Mouse (Mus musculus) forebrain, embryonic 11.5 days (tissue): Measurements from ENCODE around the gene Tfpi2. TPM values are rescaled to one million over a fixed set of nuclear protein-coding genes. Genes with fewer than 3 reads are reported as not detected.
A peak's percentile ranks its signal among the peaks of the same experiment; 100 is the strongest.

Experiments used
- ATAC-seq: fragments of 200-750 bp; cut with Nextera tagmentation; replicated peaks from 2 replicates; pipeline ENCODE4 v1.8.0; 2017; ENCODE audit warnings: moderate TSS enrichment; ENCODE audit not compliant: low FRiP score
- DNase-seq: peaks from one replicate; pipeline ENCODE4 v3.0.0-alpha.2; 2017; ENCODE audit warnings: low spot score
- H3K27ac ChIP-seq: fragments of 300-500 bp; sonication (generic); 2 replicates; pipeline ENCODE4 v1.5.1; 2014; ENCODE audit warnings: low read depth, low read length
- H3K27me3 ChIP-seq: fragments of 300-500 bp; sonication (generic); 2 replicates; pipeline ENCODE4 v1.6.1; 2014; ENCODE audit warnings: mild to moderate bottlenecking, low read length, mixed read lengths; ENCODE audit not compliant: control insufficient read depth, insufficient read depth
- H3K36me3 ChIP-seq: fragments of 300-500 bp; sonication (generic); 2 replicates; pipeline ENCODE4 v1.6.1; 2014; ENCODE audit warnings: mild to moderate bottlenecking, low read length, moderate library complexity, mixed read lengths; ENCODE audit not compliant: control insufficient read depth, insufficient read depth
- H3K4me1 ChIP-seq: fragments of 300-500 bp; sonication (generic); replicated peaks from 2 replicates; pipeline ENCODE4 v1.6.1; 2014; ENCODE audit warnings: low read length, mixed read lengths; ENCODE audit not compliant: control insufficient read depth, insufficient read depth
- H3K4me2 ChIP-seq: fragments of 300-500 bp; sonication (generic); 2 replicates; pipeline ENCODE4 v1.6.1; 2014; ENCODE audit warnings: low read depth, mild to moderate bottlenecking, low read length, moderate library complexity, mixed read lengths; ENCODE audit not compliant: severe bottlenecking
- H3K4me3 ChIP-seq: fragments of 300-500 bp; sonication (generic); 2 replicates; pipeline ENCODE4 v1.5.1; 2014; ENCODE audit warnings: low read depth, low read length
- H3K9ac ChIP-seq: fragments of 300-500 bp; sonication (generic); 2 replicates; pipeline ENCODE4 v1.6.1; 2014; ENCODE audit warnings: low read length
- H3K9me3 ChIP-seq: fragments of 300-500 bp; sonication (generic); 2 replicates; pipeline ENCODE4 v1.6.1; 2016; ENCODE audit warnings: low read length, mixed read lengths; ENCODE audit not compliant: control insufficient read depth
- WGBS: fragments of 180-500 bp; shearing (Covaris S2); extraction: QIAGEN DNeasy Blood & Tissue Kit; methylation state at CpG from one replicate; pipeline ENCODE4 v1.1.7; 2014; 5-methylcytosine and 5-hydroxymethylcytosine counted together
- polyA plus RNA-seq: library from polyadenylated mRNA; unstranded; fragments of >200 nt; fragmentation: Nextera tagmentation; extraction: Ambion mirVana; gene quantifications from 2 replicates; pipeline ENCODE4 v1.2.1, GENCODE M21; 2014

The Tfpi2 gene
- 0.40 and 0.72 TPM in 2 replicates for polyA plus RNA-seq

DNA sequence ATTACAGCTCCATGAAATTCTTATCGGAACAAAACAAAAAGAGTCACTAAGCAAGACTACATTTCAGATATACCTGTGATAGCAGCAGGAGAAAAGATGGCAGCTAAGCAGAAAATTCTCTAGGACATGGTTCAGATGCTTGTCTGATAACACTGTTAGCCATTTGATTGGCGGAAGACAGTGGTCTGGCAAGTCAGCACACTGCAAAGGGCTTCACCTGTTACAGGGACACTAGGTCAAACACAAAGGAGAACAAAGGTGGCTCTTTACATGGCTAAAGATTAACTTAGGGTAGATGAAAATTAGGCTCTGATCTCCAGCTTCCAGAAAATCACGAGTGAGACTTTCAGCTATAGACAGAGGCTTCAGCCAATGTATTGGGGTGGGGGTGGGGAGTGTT, at the start of gene Tfpi2:
Tfpi2 (minus strand) TSS at position 170 of the 400 bp plus-strand sequence.
- no peaks in the 10 kb centered on the region for H3K36me3 ChIP-seq
- no peaks in the 10 kb centered on the region for H3K4me1 ChIP-seq
- no peaks in the 10 kb centered on the region for H3K27me3 ChIP-seq
- ATAC-seq: no peak
- H3K4me3 ChIP-seq: no peak within 1 kb of the TSS
- no peak within 1 kb of the TSS for H3K27ac ChIP-seq
- WGBS: 84% methylated on average over 3 of the region's 3 CpGs
- no peaks in the 10 kb centered on the region for H3K9me3 ChIP-seq
- H3K9ac ChIP-seq: no peak within 1 kb of the TSS
- no peak for DNase-seq
- no peak within 1 kb of the TSS for H3K4me2 ChIP-seq

DNA sequence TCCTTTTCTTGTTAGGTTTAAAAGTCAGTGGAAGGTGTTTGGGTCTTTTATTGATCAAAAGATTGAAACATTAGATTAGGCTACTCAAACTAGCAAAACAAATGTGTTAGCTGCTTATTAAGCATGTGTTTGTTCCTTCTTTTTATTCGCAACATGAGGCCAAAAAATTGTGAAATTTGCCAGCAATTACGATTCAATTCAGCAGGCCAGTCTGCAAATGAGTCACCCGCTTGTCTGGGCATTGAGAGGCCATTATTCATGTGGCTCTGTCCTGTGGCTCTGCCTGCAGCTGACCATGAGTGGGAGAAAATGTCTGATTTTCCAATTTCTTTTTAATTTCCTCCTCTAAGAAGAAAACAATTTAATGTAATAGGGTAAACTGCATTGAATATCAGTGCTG, 42.2 kb upstream of the Tfpi2 start:
- WGBS: 95% methylated on average over 3 of the region's 3 CpGs
- H3K9me3 ChIP-seq: no peaks in the 10 kb centered on the region
- no peak for DNase-seq

DNA sequence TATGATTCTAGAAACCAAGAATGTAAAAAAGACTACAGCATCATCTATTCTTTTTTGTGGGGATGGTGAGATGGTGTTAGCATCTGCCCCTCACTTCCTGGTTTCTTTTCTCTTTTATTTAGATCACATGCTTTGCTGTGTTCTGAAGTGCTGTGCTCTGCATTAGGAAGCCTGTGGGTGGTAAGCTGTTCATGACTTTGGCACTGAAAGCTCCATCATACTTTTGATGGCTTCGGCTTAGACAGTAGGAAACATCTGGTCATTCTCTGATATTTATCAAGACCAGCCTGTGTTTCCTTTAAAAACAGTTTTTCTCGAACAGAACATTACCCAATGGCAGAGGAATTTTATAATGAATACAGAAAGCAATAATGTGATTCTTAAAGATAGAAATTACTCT, 37.6 kb upstream of the Tfpi2 start:
- 76% methylated on average over 2 of the region's 2 CpGs for WGBS
- Histone ChIP-seq H3K4me2 (no peak overlapping the region), H3K27ac (no peak overlapping the region), H3K9ac (no peak overlapping the region), H3K36me3 (no peaks in the 10 kb centered on the region), H3K4me1 (no peaks in the 10 kb centered on the region), H3K27me3 (no peaks in the 10 kb centered on the region), H3K4me3 (no peak overlapping the region), H3K9me3 (no peaks in the 10 kb centered on the region)
- ATAC-seq (no peak), DNase-seq (no peak)

More for the DNA sequence above, 42.2 kb upstream of the Tfpi2 start:
- Histone ChIP-seq H3K27ac (no peak overlapping the region), H3K9ac (no peak overlapping the region), H3K36me3 (no peaks in the 10 kb centered on the region), H3K4me1 (no peaks in the 10 kb centered on the region), H3K4me3 (no peak overlapping the region), H3K27me3 (no peaks in the 10 kb centered on the region), H3K4me2 (no peak overlapping the region)
- no peak for ATAC-seq

DNA sequence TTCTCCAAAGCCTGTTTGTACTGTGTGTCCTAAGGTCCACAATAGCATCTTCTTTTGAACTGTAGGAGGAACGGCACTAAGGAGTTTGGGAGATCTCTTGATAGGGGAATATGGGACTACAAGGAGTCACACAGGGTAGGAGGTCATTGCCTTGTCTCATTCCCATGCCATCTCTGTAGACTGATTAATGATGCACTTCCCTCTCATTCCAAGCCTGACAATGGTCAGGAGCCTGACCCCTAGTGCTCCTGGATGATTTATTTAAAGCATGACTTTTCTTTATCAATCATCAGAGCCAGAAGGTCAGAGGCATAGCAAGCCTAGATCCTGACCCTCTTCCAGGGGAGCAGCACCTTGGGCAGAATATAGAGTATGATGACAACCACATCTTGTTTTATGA, 33.9 kb upstream of the Tfpi2 start:
- WGBS: 81% methylated on average over 1 of the region's 1 CpGs
- Histone ChIP-seq H3K9ac (no peak overlapping the region), H3K9me3 (no peaks in the 10 kb centered on the region), H3K36me3 (no peaks in the 10 kb centered on the region), H3K4me2 (no peak overlapping the region), H3K4me3 (no peak overlapping the region), H3K27me3 (no peaks in the 10 kb centered on the region), H3K27ac (no peak overlapping the region), H3K4me1 (no peaks in the 10 kb centered on the region)
- DNase-seq (no peak), ATAC-seq (no peak)

DNA sequence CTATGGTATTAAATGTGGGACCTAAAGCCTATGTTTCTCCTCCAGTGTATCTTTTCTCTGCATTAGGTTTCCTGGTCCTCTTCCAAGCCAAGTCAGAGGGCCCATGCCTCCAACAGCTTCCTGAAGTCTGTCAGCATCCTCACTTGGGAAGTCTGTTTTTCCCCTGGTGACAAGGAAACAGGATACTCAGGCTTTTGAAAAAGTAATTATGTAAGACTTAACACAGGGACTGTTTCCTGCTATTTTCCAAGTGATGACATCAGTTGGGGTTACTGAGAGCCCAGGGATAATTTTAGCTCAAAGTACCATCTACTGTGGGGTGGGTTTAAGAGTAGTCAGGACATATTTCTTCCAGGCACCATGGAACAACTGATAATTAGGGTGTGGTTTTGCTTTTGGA, 20.8 kb upstream of the Tfpi2 start:
- Histone ChIP-seq H3K4me3 (no peak overlapping the region), H3K27me3 (no peaks in the 10 kb centered on the region), H3K9ac (no peak overlapping the region), H3K36me3 (no peaks in the 10 kb centered on the region), H3K9me3 (no peaks in the 10 kb centered on the region), H3K4me1 (no peaks in the 10 kb centered on the region), H3K4me2 (no peak overlapping the region), H3K27ac (no peak overlapping the region)
- DNase-seq: no peak
- ATAC-seq: no peak

DNA sequence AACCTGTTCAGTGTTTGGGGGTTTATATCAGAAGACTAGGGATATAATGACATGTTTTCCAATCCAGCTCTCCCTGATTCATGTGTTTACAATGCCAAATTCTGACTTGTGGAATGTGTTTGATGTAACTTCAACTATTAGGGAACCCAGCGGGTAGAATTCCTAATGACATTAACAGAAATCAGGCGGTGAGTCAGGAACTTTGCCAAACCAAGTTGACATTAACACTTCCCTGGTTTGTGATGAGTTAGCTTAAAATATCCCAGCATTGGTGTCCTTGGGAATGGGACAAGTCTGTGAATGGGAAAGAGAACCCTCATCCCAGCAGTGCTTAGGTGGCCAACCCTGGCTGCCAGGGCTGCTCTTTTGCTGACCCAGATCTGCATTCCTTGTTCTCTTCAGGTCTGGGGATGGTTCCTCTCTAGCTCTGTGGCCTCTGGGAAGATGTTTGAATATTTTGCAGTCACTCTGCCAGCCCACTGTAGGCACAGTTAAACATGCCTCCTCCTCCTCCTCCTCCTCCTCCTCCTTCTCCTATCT, 19.9 kb upstream of the Tfpi2 start:
- DNase-seq (no peak), ATAC-seq (no peak)
- H3K4me1 ChIP-seq: no peaks in the 10 kb centered on the region; the same call in 1 of the 2 replicates
- H3K27ac ChIP-seq: no peak overlapping the region
- H3K4me2 ChIP-seq: no peak overlapping the region
- no peaks in the 10 kb centered on the region for H3K27me3 ChIP-seq
- no peak overlapping the region for H3K9ac ChIP-seq
- 80% methylated on average over 2 of the region's 2 CpGs for WGBS
- no peaks in the 10 kb centered on the region for H3K36me3 ChIP-seq
- no peaks in the 10 kb centered on the region for H3K9me3 ChIP-seq
- H3K4me3 ChIP-seq: no peak overlapping the region

DNA sequence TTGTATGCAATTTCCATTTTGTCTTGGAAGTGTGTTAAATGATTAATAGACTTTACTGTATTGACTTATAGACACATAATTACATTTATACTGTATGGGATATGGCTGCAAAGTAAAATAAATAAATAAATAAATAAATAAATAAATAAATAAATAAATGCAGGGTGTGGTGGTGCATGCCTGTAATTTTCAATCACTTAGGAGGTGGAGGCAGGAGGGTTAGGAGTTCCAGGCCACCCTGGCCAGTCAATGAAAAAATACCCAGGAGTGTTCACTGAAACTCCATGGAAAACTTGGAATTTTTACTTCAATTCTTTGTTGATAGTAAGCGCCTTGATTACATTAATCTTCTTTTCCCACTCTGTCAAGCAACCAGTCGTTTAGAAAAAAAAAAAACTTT, 16.1 kb upstream of the Tfpi2 start:
- Histone ChIP-seq H3K9me3 (no peaks in the 10 kb centered on the region), H3K4me3 (no peak overlapping the region), H3K36me3 (no peaks in the 10 kb centered on the region), H3K4me1 (no peaks in the 10 kb centered on the region; the same call in 1 of the 2 replicates), H3K9ac (no peak overlapping the region), H3K27ac (no peak overlapping the region), H3K27me3 (no peaks in the 10 kb centered on the region), H3K4me2 (no peak overlapping the region)
- DNase-seq (no peak), ATAC-seq (no peak)
- WGBS: 81% methylated on average over 2 of the region's 2 CpGs

DNA sequence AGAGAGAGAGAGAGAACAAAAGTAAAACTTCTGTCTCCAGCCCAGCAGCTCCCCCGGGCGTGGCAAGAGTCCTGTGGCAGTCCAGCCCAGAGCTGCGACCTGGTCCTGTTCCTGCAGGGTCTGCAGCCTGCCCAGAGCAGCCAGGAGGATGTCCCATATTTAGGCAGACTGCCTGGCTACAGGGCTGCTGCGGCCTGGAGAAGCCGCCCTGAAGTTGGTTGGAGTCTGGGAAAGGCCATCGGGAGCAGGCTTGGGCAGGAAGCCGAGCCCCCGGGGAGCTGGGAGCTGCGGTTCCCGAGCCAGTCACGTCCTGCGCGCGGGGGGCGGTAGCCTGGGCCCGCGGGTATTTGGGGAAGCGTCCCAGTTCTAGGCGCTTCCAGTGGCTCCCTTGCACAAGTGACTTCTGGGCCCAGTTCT, 15.2 kb upstream of the Tfpi2 start, which contains the start of gene Gng11:
Gng11 (plus strand) TSS at position 15 of the 417 bp plus-strand sequence.
- Histone ChIP-seq H3K4me3 (peak within 1 kb of the TSS; percentile 33), H3K36me3 (no peaks in the 10 kb centered on the region), H3K27me3 (no peaks in the 10 kb centered on the region), H3K27ac (no peak within 1 kb of the TSS), H3K4me2 (peak within 1 kb of the TSS; percentile 69), H3K9ac (peak within 1 kb of the TSS; percentile 67), H3K9me3 (no peaks in the 10 kb centered on the region), H3K4me1 (no peaks in the 10 kb centered on the region; the same call in 1 of the 2 replicates)
- ATAC-seq (peak; percentile 86), DNase-seq (peak; percentile 71)
- WGBS: 1% methylated on average over 19 of the region's 19 CpGs

DNA sequence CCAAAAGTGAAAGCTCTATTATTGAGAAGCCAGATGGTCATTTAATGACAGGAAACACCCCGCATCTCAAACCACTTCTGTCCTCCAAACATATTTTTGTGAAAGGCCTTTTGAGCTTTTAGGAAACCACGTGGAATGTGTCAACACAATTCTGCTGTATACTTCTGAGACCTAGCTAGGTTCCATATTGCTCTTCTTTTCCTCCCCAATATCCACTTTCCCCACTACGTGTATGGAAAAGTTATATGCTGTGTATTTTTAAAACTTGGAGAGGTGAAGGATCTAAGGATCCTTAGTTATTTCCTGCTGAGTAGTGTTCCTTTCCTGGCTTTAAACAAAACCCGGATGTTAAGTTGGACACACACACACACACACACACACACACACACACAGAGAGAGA, 14.7 kb upstream of the Tfpi2 start:
- no peaks in the 10 kb centered on the region for H3K27me3 ChIP-seq
- no peak overlapping the region for H3K4me3 ChIP-seq
- 65% methylated on average over 4 of the region's 4 CpGs for WGBS
- H3K27ac ChIP-seq: no peak overlapping the region
- no peaks in the 10 kb centered on the region; the same call in 1 of the 2 replicates for H3K4me1 ChIP-seq
- no peak overlapping the region for H3K9ac ChIP-seq
- no peaks in the 10 kb centered on the region for H3K9me3 ChIP-seq
- no peak for ATAC-seq
- no peaks in the 10 kb centered on the region for H3K36me3 ChIP-seq
- H3K4me2 ChIP-seq: no peak overlapping the region
- DNase-seq: no peak
